Mouse (Mus musculus) limb, embryonic 13.5 days (tissue): ENCODE measurements around the gene B830017H08Rik. TPM values are rescaled to one million over a fixed set of nuclear protein-coding genes. Genes with fewer than 3 reads are reported as not detected.

ENCODE experiments used
- ATAC-seq: fragments of 200-750 bp; cut with Nextera tagmentation; 2 replicates; pipeline ENCODE4 v1.8.0; 2017; ENCODE audit warnings: low read depth, moderate number of reproducible peaks, moderate TSS enrichment; ENCODE audit not compliant: low FRiP score
- H3K27ac ChIP-seq: fragments of 300-500 bp; sonication (generic); 2 replicates; pipeline ENCODE4 v1.5.1; 2015; ENCODE audit warnings: inconsistent platforms, mild to moderate bottlenecking, moderate library complexity
- H3K27me3 ChIP-seq: fragments of 300-500 bp; sonication (generic); 2 replicates; pipeline ENCODE4 v1.6.1; 2015; ENCODE audit warnings: mild to moderate bottlenecking, inconsistent platforms
- H3K36me3 ChIP-seq: fragments of 300-500 bp; sonication (generic); 2 replicates; pipeline ENCODE4 v1.6.1; 2015; ENCODE audit warnings: inconsistent platforms, mild to moderate bottlenecking, moderate library complexity
- H3K4me1 ChIP-seq: fragments of 300-500 bp; sonication (generic); 2 replicates; pipeline ENCODE4 v1.6.1; 2015; ENCODE audit warnings: inconsistent platforms
- H3K4me2 ChIP-seq: fragments of 300-500 bp; sonication (generic); replicated peaks from 2 replicates; pipeline ENCODE4 v1.6.1; 2015; ENCODE audit warnings: inconsistent platforms, mild to moderate bottlenecking, moderate library complexity
- H3K4me3 ChIP-seq: fragments of 300-500 bp; sonication (generic); 2 replicates; pipeline ENCODE4 v1.5.1; 2015; ENCODE audit warnings: moderate library complexity, mild to moderate bottlenecking, inconsistent platforms
- H3K9ac ChIP-seq: fragments of 300-500 bp; sonication (generic); 2 replicates; pipeline ENCODE4 v1.6.1; 2015; ENCODE audit warnings: mild to moderate bottlenecking, inconsistent platforms
- H3K9me3 ChIP-seq: fragments of 300-500 bp; sonication (generic); 2 replicates; pipeline ENCODE4 v1.6.1; 2016; ENCODE audit warnings: inconsistent platforms
- WGBS: fragments of 180-500 bp; shearing (Covaris S2); methylation state at CpG from one replicate; pipeline ENCODE4 v1.1.7; 2015; 5-methylcytosine and 5-hydroxymethylcytosine counted together
- polyA plus RNA-seq: library from polyadenylated mRNA; unstranded; fragments of >200 nt; fragmentation: Nextera tagmentation; extraction: Ambion mirVana; gene quantifications from 2 replicates; pipeline ENCODE4 v1.2.1, GENCODE M21; 2015

Gene B830017H08Rik
- polyA plus RNA-seq, 1 experiment from 2014 or later, result 0.09 TPM

GRCm38 (mm10) chr16:17838051-17838450 lies 5.1 kb downstream of the B830017H08Rik start, which contains the start of gene Car15:
Car15 (minus strand) TSS chr16:17838364.
- no peak for ATAC-seq

GRCm38 (mm10) chr16:17839976-17840375 lies 7.1 kb downstream of the B830017H08Rik start:
- Histone ChIP-seq H3K4me2 (no peak overlapping the region), H3K4me3 (no peak overlapping the region), H3K9ac (no peak overlapping the region), H3K4me1 (0 out of 2 replicates have a peak, but pooled peaks cover 2% of the 10 kb centered on the region), H3K27me3 (peaks cover 32% of the 10 kb centered on the region), H3K36me3 (peaks cover 63% of the 10 kb centered on the region), H3K27ac (no peak overlapping the region), H3K9me3 (no peaks in the 10 kb centered on the region)
- WGBS, result 82% methylated on average over 4 of the region's 4 CpGs
- no peak for ATAC-seq

More at GRCm38 (mm10) chr16:17838051-17838450, 5.1 kb downstream of the B830017H08Rik start, which contains the start of gene Car15:
- 70% methylated on average over 6 of the region's 6 CpGs for WGBS
- 0 out of 2 replicates have a peak within 1 kb of the TSS, but pooled peaks have one; percentile 4 for H3K27ac ChIP-seq
- no peak within 1 kb of the TSS for H3K4me3 ChIP-seq
- H3K36me3 ChIP-seq, result peaks cover 43% of the 10 kb centered on the region
- no peaks in the 10 kb centered on the region for H3K9me3 ChIP-seq
- H3K27me3 ChIP-seq, result peaks cover 51% of the 10 kb centered on the region
- peaks cover 11% of the 10 kb centered on the region for H3K4me1 ChIP-seq
- no peak within 1 kb of the TSS; the same call in 1 of the 2 replicates for H3K9ac ChIP-seq
- H3K4me2 ChIP-seq, result no peak within 1 kb of the TSS

- no peak for ATAC-seq
- Histone ChIP-seq H3K27me3 (peaks cover 7% of the 10 kb centered on the region), H3K4me1 (no peaks in the 10 kb centered on the region), H3K36me3 (peaks cover 87% of the 10 kb centered on the region), H3K4me3 (no peak overlapping the region), H3K9me3 (no peaks in the 10 kb centered on the region), H3K4me2 (no peak overlapping the region), H3K27ac (no peak overlapping the region), H3K9ac (no peak overlapping the region)
- 93% methylated on average over 7 of the region's 7 CpGs for WGBS
Observed at GRCm38 (mm10) chr16:17842437-17842836, 9.5 kb downstream of the B830017H08Rik start.

GRCm38 (mm10) chr16:17843701-17844365 lies 10.9 kb downstream of the B830017H08Rik start:
- no peak overlapping the region for H3K4me3 ChIP-seq
- no peak overlapping the region for H3K27ac ChIP-seq
- no peak for ATAC-seq
- H3K9me3 ChIP-seq, result no peaks in the 10 kb centered on the region
- peaks cover 93% of the 10 kb centered on the region for H3K36me3 ChIP-seq
- no peaks in the 10 kb centered on the region for H3K4me1 ChIP-seq
- H3K4me2 ChIP-seq, result no peak overlapping the region
- 92% methylated on average over 10 of the region's 10 CpGs for WGBS
- H3K9ac ChIP-seq, result no peak overlapping the region
- H3K27me3 ChIP-seq, result no peaks in the 10 kb centered on the region

- no peak overlapping the region for H3K4me3 ChIP-seq
Observed at GRCm38 (mm10) chr16:17848431-17848830, 15.5 kb downstream of the B830017H08Rik start.

GRCm38 (mm10) chr16:17848928-17849327 lies 16.0 kb downstream of the B830017H08Rik start:
- Histone ChIP-seq H3K9ac (no peak overlapping the region), H3K9me3 (no peaks in the 10 kb centered on the region), H3K4me3 (no peak overlapping the region), H3K27me3 (no peaks in the 10 kb centered on the region), H3K36me3 (peaks cover 90% of the 10 kb centered on the region), H3K4me1 (no peaks in the 10 kb centered on the region), H3K27ac (no peak overlapping the region), H3K4me2 (no peak overlapping the region)
- 22% methylated on average over 1 of the region's 1 CpGs for WGBS
- no peak for ATAC-seq

More at GRCm38 (mm10) chr16:17848431-17848830, 15.5 kb downstream of the B830017H08Rik start:
- no peaks in the 10 kb centered on the region for H3K4me1 ChIP-seq
- H3K36me3 ChIP-seq, result peaks cover 91% of the 10 kb centered on the region
- no peak for ATAC-seq
- no peak overlapping the region for H3K4me2 ChIP-seq
- no peak overlapping the region for H3K27ac ChIP-seq
- no peak overlapping the region for H3K9ac ChIP-seq
- H3K27me3 ChIP-seq, result no peaks in the 10 kb centered on the region
- 98% methylated on average over 6 of the region's 6 CpGs for WGBS
- no peaks in the 10 kb centered on the region for H3K9me3 ChIP-seq

- Histone ChIP-seq H3K36me3 (peaks cover 90% of the 10 kb centered on the region), H3K27me3 (no peaks in the 10 kb centered on the region), H3K4me1 (no peaks in the 10 kb centered on the region), H3K9me3 (no peaks in the 10 kb centered on the region), H3K9ac (no peak overlapping the region), H3K4me3 (no peak overlapping the region), H3K27ac (no peak overlapping the region), H3K4me2 (no peak overlapping the region)
- ATAC-seq, result no peak
- WGBS, result 87% methylated on average over 6 of the region's 6 CpGs
Observed at GRCm38 (mm10) chr16:17849486-17849885, 16.6 kb downstream of the B830017H08Rik start.

GRCm38 (mm10) chr16:17851331-17851730 lies 18.4 kb downstream of the B830017H08Rik start:
- H3K4me3 ChIP-seq, result no peak overlapping the region
- H3K9ac ChIP-seq, result no peak overlapping the region
- no peaks in the 10 kb centered on the region for H3K27me3 ChIP-seq
- no peak overlapping the region for H3K4me2 ChIP-seq
- peaks cover 88% of the 10 kb centered on the region for H3K36me3 ChIP-seq
- 96% methylated on average over 5 of the region's 5 CpGs for WGBS
- no peak for ATAC-seq
- no peaks in the 10 kb centered on the region for H3K4me1 ChIP-seq
- no peak overlapping the region for H3K27ac ChIP-seq
- no peaks in the 10 kb centered on the region for H3K9me3 ChIP-seq

GRCm38 (mm10) chr16:17851860-17852259 lies 18.9 kb downstream of the B830017H08Rik start:
- Histone ChIP-seq H3K4me2 (no peak overlapping the region), H3K9ac (no peak overlapping the region), H3K27ac (no peak overlapping the region), H3K36me3 (peaks cover 88% of the 10 kb centered on the region), H3K4me3 (no peak overlapping the region), H3K27me3 (no peaks in the 10 kb centered on the region), H3K9me3 (no peaks in the 10 kb centered on the region), H3K4me1 (no peaks in the 10 kb centered on the region)
- WGBS, result 97% methylated on average over 1 of the region's 1 CpGs
- no peak for ATAC-seq

- H3K4me3 ChIP-seq, result no peak overlapping the region
- peaks cover 89% of the 10 kb centered on the region for H3K36me3 ChIP-seq
- 84% methylated on average over 2 of the region's 2 CpGs for WGBS
- H3K4me2 ChIP-seq, result no peak overlapping the region
- no peaks in the 10 kb centered on the region for H3K27me3 ChIP-seq
- no peak overlapping the region for H3K9ac ChIP-seq
- no peak for ATAC-seq
- no peaks in the 10 kb centered on the region for H3K4me1 ChIP-seq
- H3K27ac ChIP-seq, result no peak overlapping the region
- no peaks in the 10 kb centered on the region for H3K9me3 ChIP-seq
Observed at GRCm38 (mm10) chr16:17853263-17853662, 20.3 kb downstream of the B830017H08Rik start.

- H3K4me2 ChIP-seq, result no peak overlapping the region
- ATAC-seq, result no peak
- peaks cover 81% of the 10 kb centered on the region for H3K36me3 ChIP-seq
- H3K9ac ChIP-seq, result no peak overlapping the region
- 90% methylated on average over 7 of the region's 7 CpGs for WGBS
- H3K27me3 ChIP-seq, result no peaks in the 10 kb centered on the region
- H3K4me1 ChIP-seq, result no peaks in the 10 kb centered on the region
- no peak overlapping the region for H3K27ac ChIP-seq
- no peak overlapping the region for H3K4me3 ChIP-seq
- no peaks in the 10 kb centered on the region for H3K9me3 ChIP-seq
Observed at GRCm38 (mm10) chr16:17857157-17857556, 24.2 kb downstream of the B830017H08Rik start.

GRCm38 (mm10) chr16:17858592-17858991 lies 25.7 kb downstream of the B830017H08Rik start:
- H3K4me1 ChIP-seq, result no peaks in the 10 kb centered on the region

GRCm38 (mm10) chr16:17865293-17865692 lies 32.4 kb downstream of the B830017H08Rik start:
- H3K4me3 ChIP-seq, result no peak overlapping the region
- no peaks in the 10 kb centered on the region for H3K9me3 ChIP-seq
- 86% methylated on average over 2 of the region's 2 CpGs for WGBS
- no peak overlapping the region for H3K9ac ChIP-seq
- no peaks in the 10 kb centered on the region for H3K27me3 ChIP-seq
- H3K36me3 ChIP-seq, result peaks cover 58% of the 10 kb centered on the region
- no peak for ATAC-seq
- H3K27ac ChIP-seq, result no peak overlapping the region
- no peak overlapping the region for H3K4me2 ChIP-seq
- no peaks in the 10 kb centered on the region for H3K4me1 ChIP-seq

More at GRCm38 (mm10) chr16:17858592-17858991, 25.7 kb downstream of the B830017H08Rik start:
- Histone ChIP-seq H3K9ac (no peak overlapping the region), H3K9me3 (no peaks in the 10 kb centered on the region), H3K27ac (no peak overlapping the region), H3K4me3 (no peak overlapping the region), H3K36me3 (peaks cover 69% of the 10 kb centered on the region), H3K4me2 (no peak overlapping the region), H3K27me3 (no peaks in the 10 kb centered on the region)
- ATAC-seq, result no peak
